Mouse (Mus musculus) megakaryocyte-erythroid progenitor cell, adult 5-6 weeks (primary cell): Measurements from ENCODE around the gene Alg9. TPM values are rescaled to one million over a fixed set of nuclear protein-coding genes. Genes with fewer than 3 reads are reported as not detected.

Experiments used
- ATAC-seq: replicated peaks from 2 replicates; pipeline ENCODE4 v1.8.0; 2016; ENCODE audit warnings: mild to moderate bottlenecking, inconsistent platforms; ENCODE audit not compliant: severe bottlenecking, poor library complexity, low FRiP score, low TSS enrichment
- total RNA-seq, 2 experiments: library from RNA; stranded (forward) in 1 of 2; stranded (reverse) in 1 of 2; fragments of 200-1000, 215-1000 nt in 1 of 2; fragments of >200 nt in 1 of 2; fragmentation: Nextera tagmentation in 1 of 2; gene quantifications; 2 replicates each; pipeline ENCODE4 v1.2.3; 2014 to 2017

Gene Alg9
- total RNA-seq, 2 experiments from 2014 or later: 19.5 to 36.0 TPM

GRCm38 (mm10) chr9:50845547-50845946 is 70.7 kb downstream of the Alg9 start:
- ATAC-seq: no peak

GRCm38 (mm10) chr9:50847133-50847532 is 72.3 kb downstream of the Alg9 start:
- ATAC-seq: no peak

DNA sequence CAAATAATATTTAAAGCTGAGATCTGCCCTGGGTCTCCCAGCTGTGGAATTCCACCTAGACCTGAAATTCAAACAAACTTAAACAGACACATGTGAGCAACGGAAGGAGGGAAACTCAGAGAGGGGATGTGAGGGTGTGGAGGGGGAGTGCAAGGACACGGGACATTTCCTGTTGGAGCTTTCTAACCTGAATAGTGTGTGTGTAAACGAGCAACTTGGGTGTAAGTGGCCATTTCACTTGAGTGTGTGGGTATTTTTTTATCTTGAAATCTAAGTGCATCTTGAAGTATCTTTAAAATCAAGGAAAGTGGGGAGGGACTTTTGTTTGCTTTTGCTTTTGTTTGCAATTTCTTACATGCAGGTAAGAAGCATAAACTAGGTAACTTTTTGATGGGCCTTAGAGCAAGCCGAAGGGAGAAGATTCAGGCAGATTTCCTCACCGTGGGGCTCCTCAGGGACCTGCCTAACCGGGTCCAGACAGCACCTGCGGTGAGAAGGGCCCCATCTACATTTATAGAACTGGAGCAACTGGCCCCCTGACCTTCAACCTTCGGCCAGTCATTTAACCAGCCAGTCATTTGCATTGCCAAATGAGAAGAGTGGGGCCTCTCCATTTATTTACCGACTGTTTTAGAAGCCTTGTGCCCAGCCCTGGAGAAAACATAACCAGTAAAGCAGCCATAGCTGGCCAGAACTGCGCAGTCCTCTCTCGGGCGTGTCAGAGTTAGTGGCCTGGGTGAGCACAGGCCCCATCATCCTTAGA is 73.0 kb downstream of the Alg9 start:
- no peak for ATAC-seq

- no peak for ATAC-seq
These were observed 74.0 kb downstream of the Alg9 start for GRCm38 (mm10) chr9:50848821-50849220.

DNA sequence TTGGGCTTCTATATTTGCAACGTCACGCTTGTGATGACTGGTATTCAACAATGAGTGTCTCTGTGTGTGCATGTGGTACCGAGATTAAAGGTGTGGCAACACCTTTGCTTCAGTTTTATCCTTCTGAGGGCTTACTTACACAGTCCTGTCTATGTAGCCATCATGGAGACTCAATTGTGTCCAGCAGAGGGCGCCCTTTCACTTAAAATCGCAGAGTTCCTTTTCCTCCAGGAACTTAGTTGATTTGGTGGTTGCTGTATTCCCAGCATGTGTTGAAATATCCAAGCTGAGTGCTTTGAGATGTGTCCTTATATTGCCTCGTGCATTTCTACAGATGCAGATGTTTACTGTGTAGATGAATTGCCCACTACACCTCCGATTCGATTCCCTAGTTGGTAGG is 74.4 kb downstream of the Alg9 start:
- ATAC-seq: no peak

DNA sequence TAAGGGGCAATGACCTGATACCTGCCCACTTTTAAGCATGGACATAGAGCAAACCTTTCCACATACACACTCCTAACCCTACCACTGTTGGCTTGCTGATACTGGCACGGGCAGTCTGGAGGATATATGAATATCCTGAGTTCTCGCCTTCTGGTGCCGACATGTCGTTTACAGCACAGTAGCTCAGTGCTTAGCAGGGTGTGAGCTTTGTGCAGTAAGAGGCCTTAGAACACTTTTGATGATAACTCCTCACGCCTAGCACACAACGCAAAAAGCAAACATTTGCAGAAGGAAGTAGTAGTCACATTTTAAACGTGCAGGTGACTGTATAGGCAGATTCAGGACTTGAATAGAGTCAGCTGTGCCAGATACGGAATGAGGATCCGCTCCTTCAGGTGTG is 74.9 kb downstream of the Alg9 start:
- peak; percentile 9; the same call in 1 of the 2 replicates for ATAC-seq

DNA sequence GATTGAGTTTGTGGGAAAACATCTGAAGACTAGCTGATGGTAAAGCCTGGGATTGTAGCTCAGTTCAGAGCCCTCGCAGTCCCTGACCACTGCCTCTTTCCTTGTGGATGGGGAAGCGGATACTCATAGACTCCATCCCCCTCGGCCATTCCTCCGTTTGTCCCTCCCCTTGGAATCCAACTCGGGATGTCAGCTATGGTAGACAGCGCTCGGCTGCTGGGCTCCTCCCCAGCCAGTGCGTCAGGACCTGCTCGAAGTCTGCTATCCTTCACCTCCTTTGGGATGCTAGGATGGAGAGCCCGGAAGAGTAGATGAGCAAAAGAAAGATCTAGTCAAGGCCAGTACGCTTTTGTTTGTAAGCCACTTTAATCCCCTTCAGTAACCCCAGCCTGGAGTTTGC is 75.5 kb downstream of the Alg9 start:
- no peak for ATAC-seq

GRCm38 (mm10) chr9:50850713-50851112 is 75.9 kb downstream of the Alg9 start:
- no peak for ATAC-seq

DNA sequence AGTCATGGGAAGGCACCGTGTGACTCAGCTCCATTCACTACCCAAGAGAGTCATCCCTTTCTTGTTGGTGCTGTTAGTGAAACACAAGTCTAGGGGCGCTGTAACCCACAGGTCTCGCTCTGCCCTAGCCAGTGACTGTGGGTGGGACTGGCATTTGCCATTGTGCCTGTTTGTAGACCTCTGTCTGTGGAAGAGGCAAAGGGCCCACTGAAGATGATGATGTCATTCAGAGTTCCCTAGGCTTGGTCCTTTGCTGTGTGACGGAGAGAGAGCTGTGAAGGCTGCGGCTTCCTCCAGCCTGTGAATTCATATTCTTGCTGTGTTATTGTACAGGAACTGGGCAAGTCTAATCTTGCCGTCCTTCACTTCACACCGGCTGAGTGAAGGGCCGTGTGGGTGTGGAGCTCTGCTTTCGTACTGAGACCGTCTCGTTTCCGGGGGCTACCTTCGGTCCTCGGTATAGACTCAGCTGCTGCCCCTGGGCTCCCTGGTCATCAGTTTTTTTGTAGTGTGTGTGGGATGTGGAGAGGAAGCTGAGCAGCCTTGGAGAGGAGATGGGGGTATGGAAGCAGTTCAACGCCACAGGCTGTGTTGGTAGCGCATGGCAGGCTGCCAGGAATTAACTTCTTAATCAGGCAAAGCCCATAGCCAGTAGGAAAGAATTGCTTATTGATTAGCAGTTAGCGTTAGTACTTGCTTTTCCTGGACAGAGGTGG is 78.0 kb downstream of the Alg9 start:
- peak; percentile 21 for ATAC-seq

DNA sequence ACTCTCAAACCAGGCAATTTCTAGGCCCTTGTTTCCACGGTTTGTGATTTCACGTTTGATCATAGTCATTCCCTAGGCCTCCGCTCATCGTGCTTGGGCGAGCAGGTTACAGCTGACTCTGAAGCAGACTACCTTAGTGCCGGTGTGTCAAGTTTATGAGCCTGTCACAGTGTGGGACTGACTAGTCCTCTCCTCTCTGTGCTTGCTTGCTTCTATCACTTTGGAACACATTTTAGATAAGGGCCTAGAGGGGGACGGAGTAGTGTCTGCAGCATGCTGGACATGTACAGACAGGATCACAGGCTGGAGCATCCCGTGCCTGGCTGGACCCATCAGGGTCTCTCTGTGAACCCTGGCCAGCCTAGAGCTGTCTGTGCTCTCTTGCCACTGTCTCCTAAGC is 79.6 kb downstream of the Alg9 start:
- peak; percentile 41 for ATAC-seq

DNA sequence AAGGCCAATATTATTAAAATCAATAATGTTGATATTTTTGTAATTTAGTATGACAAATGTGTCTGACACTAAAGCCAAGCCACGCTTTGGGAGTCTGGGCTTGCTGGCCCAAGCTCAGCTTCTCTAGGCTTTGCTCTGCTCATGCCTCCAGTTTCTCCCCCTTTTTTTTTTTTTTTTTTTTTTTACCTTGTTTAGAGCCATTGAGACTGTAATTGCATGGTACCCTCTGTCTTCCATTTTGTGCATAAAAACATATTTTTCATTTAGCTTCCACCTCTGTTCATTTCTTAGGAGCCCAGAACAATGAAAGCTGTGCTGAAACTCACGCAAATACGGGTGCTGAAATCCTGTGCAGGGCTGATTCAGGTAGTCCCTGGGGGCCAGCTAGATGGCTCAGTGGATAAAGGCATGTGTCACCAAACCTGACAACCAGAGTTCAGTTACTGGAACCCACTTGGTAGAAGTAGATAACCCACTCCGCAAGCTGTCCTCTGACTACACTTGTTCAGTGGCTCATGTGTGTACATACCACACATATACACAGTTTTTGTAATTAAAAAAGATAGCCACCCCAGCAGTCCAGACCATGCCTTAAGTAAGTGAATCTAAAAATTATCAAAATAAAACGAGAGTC is 80.4 kb downstream of the Alg9 start:
- peak; percentile 29 for ATAC-seq

GRCm38 (mm10) chr9:50855780-50856179 is 81.0 kb downstream of the Alg9 start:
- no peak for ATAC-seq

DNA sequence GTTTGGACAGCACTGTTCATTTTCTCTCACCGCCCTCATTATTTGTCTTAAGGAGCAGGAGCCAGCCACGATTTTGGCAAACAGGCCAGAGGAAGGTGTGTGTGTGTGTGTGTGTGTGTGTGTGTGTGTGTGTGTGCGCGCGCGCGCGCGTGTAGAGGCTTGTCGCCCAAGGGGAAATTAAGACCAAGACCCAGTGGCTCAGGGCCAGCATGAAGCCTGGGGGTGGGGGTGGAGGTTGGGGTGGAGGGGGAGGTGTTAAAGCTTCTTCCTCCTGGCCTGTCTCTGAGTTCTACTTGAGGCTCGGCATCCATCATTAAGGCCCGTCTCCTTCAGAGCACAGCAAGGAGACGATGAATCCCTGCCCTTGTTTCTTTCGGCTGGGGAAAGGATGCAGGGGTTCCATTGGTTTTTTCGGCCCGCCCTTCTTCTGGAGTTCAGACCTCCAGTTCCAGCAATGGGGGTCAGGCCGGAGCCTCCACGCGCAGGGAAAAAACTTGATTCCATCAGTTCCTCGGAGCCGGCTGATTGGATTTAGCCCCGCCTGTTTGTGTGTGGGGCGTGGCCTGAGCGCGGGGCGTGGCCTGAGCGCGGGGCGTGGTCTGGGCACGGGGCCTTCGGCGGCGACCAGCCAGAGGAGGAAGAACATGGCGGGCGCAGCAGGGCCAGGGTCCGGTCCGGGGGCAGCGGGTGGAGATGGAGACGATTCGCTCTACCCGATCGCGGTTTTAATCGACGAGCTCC is 81.7 kb downstream of the Alg9 start:
- peak; percentile 55 for ATAC-seq

- no peak for ATAC-seq
These were observed 82.3 kb downstream of the Alg9 start for GRCm38 (mm10) chr9:50857082-50857641.

DNA sequence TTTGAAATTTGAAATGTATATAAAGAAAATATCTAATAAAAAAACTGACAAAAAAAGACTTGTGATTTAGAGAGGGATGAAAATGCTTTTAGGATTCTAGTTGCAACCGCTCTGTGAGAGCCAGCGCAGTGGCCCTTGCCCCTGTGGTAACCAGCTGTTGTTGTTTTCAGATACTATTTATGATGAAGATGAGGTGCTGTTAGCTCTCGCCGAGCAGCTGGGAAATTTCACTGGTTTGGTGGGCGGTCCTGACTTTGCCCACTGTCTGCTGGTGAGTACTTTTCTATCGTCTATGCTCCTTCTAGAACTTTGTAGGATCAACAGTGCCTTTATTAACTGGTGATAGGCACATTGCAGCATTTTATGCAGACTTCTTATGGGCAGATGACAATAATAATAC is 83.9 kb downstream of the Alg9 start:
- ATAC-seq: no peak

DNA sequence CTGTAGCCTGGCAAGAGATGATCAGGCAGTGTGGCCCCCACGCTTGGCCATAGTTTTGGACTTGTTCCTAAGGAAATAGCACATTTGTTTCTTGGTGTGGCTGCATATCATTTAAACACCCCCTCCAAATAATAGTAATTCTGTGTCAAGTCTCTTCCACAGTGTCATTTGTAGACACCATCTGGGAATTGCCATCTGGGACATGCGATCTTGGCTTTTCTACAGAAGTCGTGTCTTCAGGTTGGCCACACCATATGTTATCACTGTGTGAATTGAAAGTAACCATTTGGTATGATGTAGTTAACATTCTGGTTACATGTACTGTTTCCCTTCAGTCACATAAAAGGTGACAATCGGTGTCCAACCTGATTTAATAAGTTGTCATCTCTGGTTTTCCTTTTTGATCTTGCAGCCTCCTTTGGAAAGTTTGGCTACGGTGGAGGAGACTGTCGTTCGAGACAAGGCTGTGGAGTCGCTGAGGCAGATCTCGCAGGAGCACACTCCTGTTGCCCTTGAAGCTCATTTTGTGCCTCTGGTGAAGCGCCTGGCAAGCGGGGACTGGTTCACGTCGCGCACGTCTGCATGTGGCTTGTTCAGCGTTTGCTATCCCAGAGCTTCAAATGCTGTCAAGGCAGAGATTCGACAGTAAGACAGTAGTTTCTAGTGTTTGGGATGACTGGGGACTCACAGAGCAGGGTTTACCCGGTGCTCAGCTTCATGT is 86.5 kb downstream of the Alg9 start:
- ATAC-seq: no peak

- no peak for ATAC-seq
These were observed 89.0 kb downstream of the Alg9 start for GRCm38 (mm10) chr9:50863824-50864223.

GRCm38 (mm10) chr9:50864877-50865276 is 90.1 kb downstream of the Alg9 start:
- no peak for ATAC-seq

- peak; percentile 48; the same call in 1 of the 2 replicates for ATAC-seq
These were observed 91.0 kb downstream of the Alg9 start for GRCm38 (mm10) chr9:50865803-50866202.
